Mouse (Mus musculus): ENCODE data around the gene Olfr398. TPM values are rescaled to one million over a fixed set of nuclear protein-coding genes. Genes with fewer than 3 reads are reported as not detected.

The Olfr398 gene
- not detected for total RNA-seq (2021)

GRCm38 (mm10) chr11:73990307-73990706 lies at the start of gene Olfr398:
TSS of gene Olfr398 (minus strand) at chr11:73990407.
- DNase-seq (ENCODE audit: low spot score), result no peak
- intact Hi-C loops (cut with DNase I), result no loop called here

- intact Hi-C loops (cut with DNase I), result no loop called here
- no peak for DNase-seq (ENCODE audit: low spot score)
Observed at GRCm38 (mm10) chr11:73993115-73993514, 2.9 kb upstream of the Olfr398 start.

GRCm38 (mm10) chr11:73960517-73960916 lies 29.7 kb downstream of the Olfr398 start, which contains the start of gene Olfr397:
TSS of gene Olfr397 (plus strand) at chr11:73960817.
- intact Hi-C loops (cut with DNase I), result no loop called here
- DNase-seq (ENCODE audit: low spot score), result no peak

- no peak for DNase-seq (ENCODE audit: low spot score)
- intact Hi-C loops (cut with DNase I), result no loop called here
Observed at GRCm38 (mm10) chr11:73936377-73936776, 53.8 kb downstream of the Olfr398 start, which contains the start of gene Olfr23. TSS of gene Olfr23 (plus strand) at chr11:73936677.

Other genes with a start within 250 kb of the Olfr398 start
- not detected for gene Olfr389, start 209.7 kb downstream of the Olfr398 start, total RNA-seq (2021)
- gene Olfr390, start 207.4 kb downstream of the Olfr398 start, total RNA-seq (2021), result not detected
- not detected for gene Olfr391-ps, start 187.4 kb downstream of the Olfr398 start, total RNA-seq (2021)
- gene Olfr392, start 173.4 kb downstream of the Olfr398 start, total RNA-seq (2021), result not detected
- gene Olfr393, start 139.0 kb downstream of the Olfr398 start, total RNA-seq (2021), result not detected
- not detected for gene Olfr394, start 99.6 kb downstream of the Olfr398 start, total RNA-seq (2021)
- not detected for gene Olfr395, start 81.1 kb downstream of the Olfr398 start, total RNA-seq (2021)
- not detected for gene Olfr23, start 53.7 kb downstream of the Olfr398 start, total RNA-seq (2021)
- gene Olfr397, start 29.6 kb downstream of the Olfr398 start, total RNA-seq (2021), result not detected
- not detected for gene Olfr139, start 66.1 kb upstream of the Olfr398 start, total RNA-seq (2021)
- not detected for gene Olfr399, start 66.2 kb upstream of the Olfr398 start, total RNA-seq (2021)
- gene Zfp616, start 79.5 kb upstream of the Olfr398 start, total RNA-seq (2021), result not detected
- not detected for gene Olfr401, start 123.3 kb upstream of the Olfr398 start, total RNA-seq (2021)
- gene Olfr402, start 163.1 kb upstream of the Olfr398 start, total RNA-seq (2021), result not detected
- gene Olfr403, start 195.8 kb upstream of the Olfr398 start, total RNA-seq (2021), result not detected
- not detected for gene Olfr43, start 221.0 kb upstream of the Olfr398 start, total RNA-seq (2021)